Mouse (Mus musculus) right cerebral cortex, postnatal 36 days (tissue): ENCODE measurements around the gene Lag3.
A peak's percentile ranks its signal among the peaks of the same experiment; 100 is the strongest.

ENCODE experiments used
- DNase-seq, 2 experiments: peaks; one replicate each; pipeline ENCODE4 v3.0.0; 2022; ENCODE audit warnings: low spot score in 2 of 2, mixed read lengths in 1 of 2

The Lag3 gene

DNA sequence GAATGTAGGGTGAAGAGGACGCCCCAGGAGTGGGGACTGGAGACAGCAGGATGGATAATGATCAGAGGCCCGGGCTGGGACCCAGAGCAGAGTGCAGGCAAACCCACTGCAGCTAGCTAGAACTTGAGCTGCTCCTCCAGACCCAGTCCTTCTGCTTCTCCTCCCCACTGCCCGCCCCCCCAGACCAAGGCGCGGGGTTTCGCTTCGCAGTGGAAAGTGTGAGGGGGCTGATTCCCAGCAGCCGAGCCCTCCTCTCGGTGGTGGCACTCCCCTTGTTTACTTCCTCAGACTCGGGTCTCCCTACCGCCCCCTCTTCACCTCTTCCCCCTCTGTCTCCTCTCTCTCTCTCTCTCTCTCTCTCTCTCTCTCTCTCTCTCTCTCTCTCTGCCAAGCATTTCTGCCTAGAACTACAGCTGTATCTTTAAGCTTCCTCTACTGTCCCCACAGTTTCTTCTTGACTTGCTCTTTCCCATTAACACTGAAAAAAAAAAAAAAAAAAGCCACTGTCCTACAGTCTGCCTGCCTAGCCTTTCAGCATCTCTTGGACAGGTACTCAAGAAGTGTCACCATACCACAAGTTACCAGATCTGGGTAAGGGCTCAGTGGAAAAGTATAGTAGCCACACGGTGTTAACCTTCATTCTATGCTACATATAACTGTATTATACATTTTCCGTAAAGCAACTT is at the start of gene Lag3:
Gene Lag3 (minus strand): TSS at position 173 of the 686 bp plus-strand sequence.
- DNase-seq, result no peak

- no peak for DNase-seq
These were observed 49.5 kb upstream of the Lag3 start for GRCm38 (mm10) chr6:124961021-124961420.

DNA sequence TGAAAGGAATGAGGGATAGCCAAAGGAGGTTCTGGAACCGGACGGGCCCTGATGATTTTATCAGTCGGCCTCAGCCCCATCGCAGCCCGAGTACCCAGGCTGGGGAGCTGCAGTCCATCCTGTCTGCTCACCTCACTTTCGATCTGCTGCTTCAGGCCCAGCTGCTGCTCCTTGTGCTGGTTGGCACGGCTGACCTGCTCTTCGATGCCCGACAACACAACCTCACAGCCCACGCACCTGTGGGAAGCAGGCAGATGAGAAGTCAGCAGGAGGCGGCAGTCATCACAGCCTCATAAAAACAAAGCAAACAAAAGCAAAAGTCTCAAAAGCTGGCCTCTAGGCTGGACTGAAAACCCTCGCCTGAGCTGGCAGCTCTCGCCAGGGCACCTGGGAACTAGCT is 48.5 kb upstream of the Lag3 start:
- no peak for DNase-seq

DNA sequence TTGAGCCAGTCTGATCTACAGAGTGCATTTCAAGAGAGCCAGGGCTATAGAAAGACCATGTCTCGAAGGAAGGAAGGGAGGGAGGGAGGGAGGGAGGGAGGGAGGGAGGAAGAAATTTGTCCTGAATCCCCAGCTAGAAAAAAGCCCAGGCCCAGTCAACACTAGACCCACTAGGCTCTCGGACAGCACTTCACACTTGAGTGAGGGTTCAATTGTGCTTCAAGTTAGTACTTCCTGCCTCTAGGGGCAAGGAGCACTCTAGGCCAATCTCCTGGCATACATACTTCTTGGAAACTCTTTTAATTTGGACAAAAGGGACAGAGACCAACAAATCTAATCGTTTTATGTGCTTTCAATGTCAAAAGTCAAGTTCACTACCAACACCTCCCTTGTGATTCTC is 46.6 kb upstream of the Lag3 start:
- no peak for DNase-seq

- DNase-seq, result no peak
These were observed 43.7 kb upstream of the Lag3 start for GRCm38 (mm10) chr6:124955212-124955611.

GRCm38 (mm10) chr6:124953991-124954715 is 42.6 kb upstream of the Lag3 start:
- DNase-seq, result no peak

GRCm38 (mm10) chr6:124943526-124943925 is 32.0 kb upstream of the Lag3 start:
- no peak for DNase-seq

DNA sequence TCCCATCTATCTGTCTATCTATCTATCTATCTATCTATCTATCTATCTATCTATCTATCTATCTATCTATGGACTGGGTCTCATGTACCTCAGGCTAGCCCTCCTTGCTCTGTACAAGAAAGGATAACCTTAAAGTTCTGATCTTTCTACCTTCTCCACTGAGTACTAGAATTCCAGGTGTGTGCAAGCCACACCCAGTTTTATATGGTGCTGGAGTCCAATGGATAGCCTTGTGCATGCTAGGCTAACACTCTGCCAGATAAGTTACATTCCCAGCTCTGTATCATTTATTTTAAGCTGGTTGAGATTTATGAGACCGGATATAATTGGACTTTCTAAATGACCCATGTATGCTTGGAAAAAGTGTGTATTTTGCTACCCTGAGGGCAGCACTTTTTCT is 30.2 kb upstream of the Lag3 start:
- no peak for DNase-seq

DNA sequence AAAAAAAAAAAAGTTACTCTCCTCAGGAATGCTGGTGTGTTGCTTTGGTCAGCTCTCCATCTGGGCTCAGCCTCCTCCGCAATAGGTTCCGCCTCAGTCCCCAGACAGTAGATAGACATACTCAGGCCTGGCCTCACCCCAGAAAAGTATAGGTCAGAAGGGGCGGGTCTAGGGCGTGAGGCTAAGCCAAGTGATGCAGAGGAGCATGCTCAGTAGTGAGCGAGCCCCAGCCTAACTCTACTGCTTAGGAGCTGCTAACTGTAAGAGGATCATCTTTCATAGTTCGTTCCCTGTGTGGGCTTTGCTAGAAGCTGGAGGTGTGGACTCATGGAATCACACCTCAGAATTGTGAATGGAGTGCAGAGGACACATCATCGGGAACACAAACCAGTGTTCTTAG is 27.0 kb upstream of the Lag3 start:
- DNase-seq, result no peak

- DNase-seq, result no peak
These were observed 26.0 kb upstream of the Lag3 start for GRCm38 (mm10) chr6:124937493-124937892.

GRCm38 (mm10) chr6:124936681-124937080 is 25.2 kb upstream of the Lag3 start:
- DNase-seq, result no peak

DNA sequence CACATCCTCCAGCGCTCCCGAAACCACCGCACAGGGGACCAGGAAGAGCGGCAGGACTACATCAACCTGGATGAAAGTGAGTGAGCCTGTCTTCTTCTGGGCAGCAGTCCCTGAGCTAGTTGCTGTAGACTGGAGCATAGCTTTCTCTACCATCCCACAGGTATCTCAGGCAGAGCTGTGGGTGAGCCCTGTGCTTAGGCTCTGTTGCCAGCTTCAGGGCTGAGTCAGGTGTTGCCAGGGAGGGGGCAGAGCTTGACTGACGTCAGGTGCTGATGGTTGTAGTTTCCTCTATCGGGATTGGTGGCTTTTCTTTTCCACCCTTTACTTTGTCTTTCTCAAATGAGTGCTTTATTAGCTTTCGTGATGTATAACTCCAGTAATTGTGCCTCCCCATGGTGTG is 23.2 kb upstream of the Lag3 start:
- no peak for DNase-seq

GRCm38 (mm10) chr6:124933127-124933526 is 21.6 kb upstream of the Lag3 start:
- DNase-seq, result no peak

GRCm38 (mm10) chr6:124932314-124932695 is 20.8 kb upstream of the Lag3 start:
- no peak for DNase-seq

DNA sequence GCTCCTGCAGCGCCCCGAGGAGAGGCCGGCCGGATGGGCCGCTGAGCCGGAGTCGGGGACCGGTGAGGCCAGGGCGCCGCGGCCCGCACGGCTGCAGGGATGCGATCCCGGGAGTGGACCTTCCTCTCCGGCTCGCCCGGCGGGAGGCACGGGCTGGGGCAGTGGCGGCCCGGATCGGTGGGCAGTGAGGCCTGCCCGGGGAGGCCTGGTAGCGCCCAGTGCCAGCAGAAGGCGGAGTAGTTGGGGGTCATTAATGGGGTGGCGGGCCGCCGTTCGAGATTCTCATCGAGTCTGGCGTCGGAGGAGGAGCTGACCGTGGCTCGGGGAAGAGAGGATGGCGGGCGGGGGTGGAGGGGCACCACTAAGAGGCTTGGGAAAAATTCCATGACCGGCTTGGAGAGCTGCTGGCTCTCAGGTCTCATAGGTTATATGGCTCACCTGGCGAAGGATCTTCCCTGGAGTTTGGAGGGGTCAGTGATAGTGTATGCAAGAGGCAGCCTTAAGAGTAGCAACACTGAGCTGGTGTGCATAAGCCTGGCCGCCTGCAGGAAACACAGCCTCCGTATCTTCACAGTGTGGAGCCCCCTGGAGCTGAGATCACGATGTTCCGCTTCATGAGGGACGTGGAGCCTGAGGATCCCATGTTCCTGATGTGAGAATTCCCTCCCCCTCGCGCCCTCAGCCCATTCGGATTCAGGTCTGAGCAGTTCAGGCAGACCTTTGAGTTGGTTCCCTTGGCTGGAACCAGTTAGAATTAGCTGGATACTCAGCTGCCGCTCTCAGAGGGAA is 20.2 kb upstream of the Lag3 start:
- DNase-seq, result peak; percentile 47 to 58

- peak; percentile 98 for DNase-seq
These were observed 19.4 kb upstream of the Lag3 start, which contains the start of gene Mlf2 for GRCm38 (mm10) chr6:124930754-124931524. Gene Mlf2 (plus strand): TSS chr6:124931386.

DNA sequence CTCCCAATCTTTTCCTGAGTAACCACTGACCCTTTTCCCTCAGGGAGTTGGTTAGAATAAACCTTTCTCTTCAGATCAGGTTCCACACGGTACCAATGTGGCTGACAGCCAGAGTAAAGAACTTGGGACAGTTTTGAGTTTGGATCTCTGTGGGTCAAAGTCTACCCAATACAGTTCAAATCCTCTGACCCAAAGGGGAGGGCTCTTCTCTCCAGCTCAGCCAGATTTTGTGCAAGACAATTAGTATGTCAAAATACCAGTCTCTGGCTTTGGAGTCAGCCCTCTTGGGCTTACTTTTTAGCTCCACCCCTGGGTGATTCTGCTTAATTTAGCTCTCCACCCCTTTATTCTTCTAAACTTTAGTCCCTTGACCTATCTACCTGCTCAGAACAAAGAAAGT is 18.7 kb upstream of the Lag3 start:
- no peak for DNase-seq

- no peak for DNase-seq
These were observed 14.4 kb upstream of the Lag3 start for GRCm38 (mm10) chr6:124925941-124926340.

DNA sequence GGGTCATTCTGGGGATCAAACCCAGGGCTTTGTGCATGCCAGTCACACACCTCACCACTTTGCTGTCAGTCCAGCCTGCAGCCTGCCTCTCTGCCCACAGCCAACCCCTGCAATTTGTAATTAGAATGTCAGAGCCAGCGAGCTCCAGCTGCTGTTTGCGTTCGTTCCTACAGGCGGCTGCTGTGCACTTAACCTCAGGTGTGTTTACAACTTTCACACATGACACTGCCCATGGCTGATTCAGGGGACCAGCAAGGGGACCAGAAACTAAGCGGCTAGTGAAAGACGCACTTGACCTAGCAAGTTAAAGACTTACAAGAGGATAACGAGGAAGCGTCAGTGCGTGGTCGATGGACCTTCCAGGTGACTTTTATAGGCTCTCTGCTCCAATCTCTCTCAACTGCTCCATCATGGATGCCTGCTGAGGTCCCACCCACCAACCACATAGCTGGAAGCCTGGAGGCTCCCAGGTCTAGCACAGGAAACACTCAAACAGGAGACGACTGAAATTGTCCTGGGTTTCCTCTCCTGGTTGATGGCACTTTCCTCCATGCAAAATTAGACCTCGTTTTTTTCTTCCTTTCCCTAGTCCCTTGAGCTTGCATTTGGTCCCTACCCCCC is 13.8 kb upstream of the Lag3 start:
- no peak for DNase-seq

- DNase-seq, result no peak
These were observed 10.0 kb upstream of the Lag3 start for GRCm38 (mm10) chr6:124921539-124921938.

DNA sequence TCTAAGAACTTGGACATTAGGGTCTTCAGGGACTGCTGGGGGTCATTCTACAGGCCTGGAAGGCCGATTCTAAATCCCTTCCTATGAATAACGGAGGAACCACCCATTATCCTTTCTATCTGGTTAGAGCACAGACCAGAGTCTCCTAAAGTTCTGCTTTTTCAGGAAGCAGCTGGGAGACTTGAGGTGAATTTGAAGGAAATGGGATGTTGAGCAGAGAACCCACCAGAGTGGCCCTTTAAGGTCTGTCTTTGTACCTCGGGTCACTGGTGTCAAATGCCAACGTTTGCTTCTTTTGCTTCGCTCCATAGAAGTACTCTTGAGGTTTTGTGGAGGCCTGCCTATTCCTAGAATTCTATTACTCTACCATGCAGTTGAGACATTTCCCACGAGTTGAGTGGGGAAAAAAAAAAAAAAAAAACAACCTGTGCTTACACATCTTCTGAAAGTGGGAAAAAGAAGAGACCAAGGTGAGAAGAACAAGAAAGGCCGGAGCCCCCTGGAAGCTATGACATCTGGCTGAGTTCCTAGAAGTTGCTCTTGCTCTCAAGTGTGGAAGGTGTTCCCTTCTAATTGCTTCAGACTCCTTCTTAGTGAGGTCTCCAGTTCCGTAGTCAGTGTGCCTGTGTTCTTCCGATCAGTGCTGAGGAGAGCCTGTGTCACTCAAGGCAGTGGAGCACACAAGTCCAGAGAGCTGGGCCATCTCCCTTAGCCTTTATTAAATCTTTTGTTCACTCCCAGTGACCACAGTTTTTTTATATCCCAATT is 9.0 kb upstream of the Lag3 start:
- no peak for DNase-seq
